Mouse (Mus musculus): Measurements from ENCODE around the gene Acod1.

Acod1 gene

GRCm38 (mm10) chr14:103046677-103047076 lies at the start of gene Acod1:
Acod1 (plus strand) TSS chr14:103046977.
- no peak for DNase-seq (ENCODE audit: low read depth, low spot score)

- DNase-seq (ENCODE audit: low read depth, low spot score) = no peak
These were observed 39.0 kb upstream of the Acod1 start for GRCm38 (mm10) chr14:103007737-103008136.

- DNase-seq (ENCODE audit: low read depth, low spot score) = peak; percentile 79
These were observed 35.0 kb upstream of the Acod1 start for GRCm38 (mm10) chr14:103011782-103012181.

GRCm38 (mm10) chr14:103012563-103013150 lies 34.1 kb upstream of the Acod1 start:
- peak; percentile 92 for DNase-seq (ENCODE audit: low read depth, low spot score)

- DNase-seq (ENCODE audit: low read depth, low spot score) = no peak
These were observed 29.8 kb upstream of the Acod1 start for GRCm38 (mm10) chr14:103017009-103017408.

- DNase-seq (ENCODE audit: low read depth, low spot score) = no peak
These were observed 26.7 kb upstream of the Acod1 start for GRCm38 (mm10) chr14:103020046-103020445.

- DNase-seq (ENCODE audit: low read depth, low spot score) = no peak
These were observed 17.6 kb upstream of the Acod1 start for GRCm38 (mm10) chr14:103029203-103029602.

GRCm38 (mm10) chr14:103033271-103033823 lies 13.4 kb upstream of the Acod1 start:
- peak; percentile 44 for DNase-seq (ENCODE audit: low read depth, low spot score)

- DNase-seq (ENCODE audit: low read depth, low spot score) = no peak
These were observed 12.7 kb upstream of the Acod1 start for GRCm38 (mm10) chr14:103034076-103034475.

GRCm38 (mm10) chr14:103037016-103037415 lies 9.8 kb upstream of the Acod1 start:
- no peak for DNase-seq (ENCODE audit: low read depth, low spot score)

- DNase-seq (ENCODE audit: low read depth, low spot score) = no peak
These were observed 1.7 kb downstream of the Acod1 start for GRCm38 (mm10) chr14:103048292-103049086.

- DNase-seq (ENCODE audit: low read depth, low spot score) = peak; percentile 94
These were observed 4.5 kb downstream of the Acod1 start for GRCm38 (mm10) chr14:103051159-103051769.

GRCm38 (mm10) chr14:103054731-103055130 lies 8.0 kb downstream of the Acod1 start:
- DNase-seq (ENCODE audit: low read depth, low spot score) = no peak

GRCm38 (mm10) chr14:103056601-103057000 lies 9.8 kb downstream of the Acod1 start:
- DNase-seq (ENCODE audit: low read depth, low spot score) = no peak

GRCm38 (mm10) chr14:103058998-103059397 lies 12.2 kb downstream of the Acod1 start:
- peak; percentile 41 for DNase-seq (ENCODE audit: low read depth, low spot score)

GRCm38 (mm10) chr14:103059495-103059894 lies 12.7 kb downstream of the Acod1 start:
- DNase-seq (ENCODE audit: low read depth, low spot score) = peak; percentile 92

- peak; percentile 83 for DNase-seq (ENCODE audit: low read depth, low spot score)
These were observed 18.8 kb downstream of the Acod1 start for GRCm38 (mm10) chr14:103065294-103066167.

- no peak for DNase-seq (ENCODE audit: low read depth, low spot score)
These were observed 22.7 kb downstream of the Acod1 start for GRCm38 (mm10) chr14:103069465-103069863.

GRCm38 (mm10) chr14:103069864-103070611 lies 23.3 kb downstream of the Acod1 start, which contains the start of gene Cln5:
Cln5 (plus strand) TSS chr14:103070216.
- DNase-seq (ENCODE audit: low read depth, low spot score) = peak; percentile 99

- no peak for DNase-seq (ENCODE audit: low read depth, low spot score)
These were observed 24.0 kb downstream of the Acod1 start for GRCm38 (mm10) chr14:103070790-103071189.

GRCm38 (mm10) chr14:103071471-103071870 lies 24.7 kb downstream of the Acod1 start:
- no peak for DNase-seq (ENCODE audit: low read depth, low spot score)
